8 mouse cellular contexts compared by ENCODE assay signal in the genomic region with DNA sequence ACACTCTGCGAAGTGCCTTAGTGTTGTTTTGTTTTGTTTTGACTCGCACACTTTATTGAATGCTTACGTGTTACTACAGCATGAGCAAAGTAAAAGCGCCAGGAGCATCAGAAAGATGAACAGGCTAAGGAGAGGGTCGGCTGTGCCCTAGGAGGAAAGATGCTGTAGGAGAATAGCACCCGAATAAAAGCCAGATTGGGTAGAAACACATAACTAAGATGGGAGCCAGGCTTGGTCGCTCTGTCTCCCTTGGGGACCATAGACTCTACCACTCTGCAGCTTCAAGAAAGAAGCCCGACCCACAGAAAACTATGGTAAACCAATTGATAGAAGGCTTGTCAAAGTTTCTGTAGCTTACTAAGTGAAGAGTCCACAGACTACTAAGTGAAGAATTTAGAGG. TPM values are rescaled to one million over a fixed set of nuclear protein-coding genes. Genes with fewer than 3 reads are reported as not detected.
DNase-seq lines count a peak whose midpoint lies in the region; ATAC-seq and TF ChIP-seq lines count a peak whose summit lies in the region.

No protein-coding gene starts in this region.

- peaks cover 5% of the 10 kb centered on the region; the same call in 1 of the 2 replicates for H3K4me1 ChIP-seq in kidney, adult 2 months (ENCODE audit: control insufficient read depth, insufficient read depth, low read length)

- DNase-seq in kidney, adult 2 months: no peak
- DNase-seq in kidney, adult 9 months: no peak
- DNase-seq in WW6 (ENCODE audit: low read depth, low spot score): peak; percentile 5
- no peak for DNase-seq in adrenal gland, postnatal 36 days
- no peak for DNase-seq in ovary, adult 18-20 months (ENCODE audit: low spot score)

- ATAC-seq in hematopoietic stem cell, adult 5-6 weeks (replicated peaks in 1 of 2; ENCODE audit: insufficient read depth in 1 of 2, low FRiP score in 2 of 2, low TSS enrichment in 1 of 2, low read depth in 1 of 2, poor library complexity in 2 of 2, severe bottlenecking in 2 of 2): peak; percentile 5 to 10; a peak in 1 of 4 replicates
- ATAC-seq in megakaryocyte-erythroid progenitor cell, adult 5-6 weeks (replicated peaks; ENCODE audit: low FRiP score, low TSS enrichment, poor library complexity, severe bottlenecking): peak; percentile 5; the same call in 1 of the 2 replicates
- ATAC-seq in granulocyte monocyte progenitor cell, adult 5-6 weeks (replicated peaks; ENCODE audit: poor library complexity, severe bottlenecking): no peak

- TF ChIP-seq POLR2A in kidney, adult 2 months (IDR thresholded peaks at IDR 0.05; ENCODE audit: low read depth, low read length): no peak

- no peaks in the 10 kb centered on the region for H3K27me3 ChIP-seq in kidney, adult 2 months (replicated peaks; ENCODE audit: control insufficient read depth, insufficient read depth, low read length)

- H3K27ac ChIP-seq in kidney, adult 2 months (ENCODE audit: insufficient read depth, low read depth, low read length): no peak overlapping the region

- TF ChIP-seq CTCF in kidney, adult 2 months (conservative IDR thresholded peaks at IDR 0.05; ENCODE audit: insufficient read depth, insufficient read length, low read depth, low read length): no peak

- H3K36me3 ChIP-seq in kidney, adult 2 months (ENCODE audit: control insufficient read depth, insufficient read depth, low read length): peaks cover 1% of the 10 kb centered on the region; the same call in 1 of the 2 replicates

- 5% methylated on average over 8 of the region's 8 CpGs for WGBS in kidney, adult 2 months

- H3K4me3 ChIP-seq in kidney, adult 2 months (ENCODE audit: insufficient read depth, low read depth, low read length): peak overlapping the region; percentile 71

RNA-seq across cellular contexts. Expression of gene Mccc2, which starts 0.5 kb away (rescaled TPM):
- 73.5 and 79.5 TPM in 2 replicates for polyA plus RNA-seq in kidney, adult 2 months (2012; rRNA removed)
- 33.9 and 34.1 TPM in 2 replicates for total RNA-seq in hematopoietic stem cell, adult 5-6 weeks (2017)
- total RNA-seq in megakaryocyte-erythroid progenitor cell, adult 5-6 weeks (2014; fragmentation: Nextera tagmentation): 22.9 and 25.3 TPM in 2 replicates
- 27.6 and 31.6 TPM in 2 replicates for total RNA-seq in megakaryocyte-erythroid progenitor cell, adult 5-6 weeks (2017)
- 10 to 100 TPM; 60.4 to 82.2 TPM for total RNA-seq in adrenal gland, postnatal 36 days (2021)
- 12.3 and 17.4 TPM in 2 replicates for total RNA-seq in granulocyte monocyte progenitor cell, adult 5-6 weeks (2014; fragmentation: Nextera tagmentation)
- total RNA-seq in granulocyte monocyte progenitor cell, adult 5-6 weeks (2017): 17.3 and 28.7 TPM in 2 replicates
